Mouse (Mus musculus): Measurements from ENCODE around the gene Ankrd39. TPM values are rescaled to one million over a fixed set of nuclear protein-coding genes. Genes with fewer than 3 reads are reported as not detected.

The Ankrd39 gene
- polyA plus RNA-seq, 1 experiment from 2014 or later, result 27.3 TPM

DNA sequence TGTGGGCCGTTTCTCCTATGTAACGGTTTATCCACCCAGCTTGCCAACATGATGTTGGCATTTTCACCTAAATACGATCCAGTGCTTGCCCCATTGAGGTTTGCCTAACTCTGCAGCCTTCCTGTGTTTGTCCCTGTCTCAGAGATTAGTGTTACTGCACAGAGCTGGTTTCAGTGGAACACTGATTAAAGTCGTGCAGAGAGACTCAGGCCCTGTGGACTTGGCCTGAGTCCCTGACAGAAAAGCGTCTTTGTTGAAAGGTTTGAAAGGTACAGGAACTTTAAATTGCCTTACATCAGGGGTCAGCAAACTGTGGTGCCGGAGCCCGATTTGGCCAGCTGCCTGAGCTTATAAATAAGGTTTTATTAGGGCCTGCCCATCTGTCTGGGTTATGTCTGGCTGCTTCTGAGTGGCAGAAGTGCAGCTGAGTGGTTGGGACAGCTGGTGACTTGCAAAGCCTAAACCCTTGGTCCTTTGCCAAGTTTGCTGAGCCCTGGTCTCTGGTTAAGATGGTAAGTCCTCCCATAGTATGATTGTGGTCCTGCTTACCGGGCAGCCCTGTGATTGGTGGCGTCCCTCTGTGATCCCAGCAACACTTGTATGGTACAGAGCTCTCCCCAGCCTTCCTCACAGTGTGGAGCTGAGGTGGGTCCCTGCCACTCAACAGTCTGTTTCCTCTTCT is 23.8 kb downstream of the Ankrd39 start:
- Histone ChIP-seq H3K4me2 (no peak overlapping the region), H3K4me1 (peaks cover 2% of the 10 kb centered on the region; the same call in 1 of the 2 replicates), H3K27me3 (no peaks in the 10 kb centered on the region), H3K4me3 (no peak overlapping the region), H3K9me3 (no peaks in the 10 kb centered on the region), H3K27ac (no peak overlapping the region), H3K36me3 (peaks cover 87% of the 10 kb centered on the region), H3K9ac (no peak overlapping the region)
- 77% methylated on average over 9 of the region's 9 CpGs for WGBS
- no peak for ATAC-seq (ENCODE audit: insufficient number of reproducible peaks, insufficient read depth, low FRiP score, low TSS enrichment, low read depth)

DNA sequence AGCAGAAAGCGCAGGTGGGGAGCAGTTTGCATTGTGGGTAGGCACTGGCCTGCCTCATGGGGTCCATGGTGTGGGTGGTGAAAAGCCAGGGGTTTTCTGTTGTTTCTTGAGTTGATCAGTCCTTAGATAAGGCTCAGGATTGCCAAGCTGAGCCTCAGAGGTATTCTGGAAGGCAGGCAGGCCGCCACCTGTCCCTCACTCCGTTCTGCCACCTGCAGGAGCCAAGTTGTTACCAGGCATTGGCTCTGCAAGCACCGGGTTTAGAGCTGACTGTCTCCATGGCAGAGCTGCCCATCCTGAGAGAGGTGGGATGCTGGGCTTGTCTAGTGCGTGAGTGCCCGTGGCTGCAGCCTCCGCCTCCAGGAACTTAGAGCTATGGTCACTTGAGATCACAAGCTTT is 25.0 kb downstream of the Ankrd39 start:
- H3K9ac ChIP-seq, result no peak overlapping the region
- no peaks in the 10 kb centered on the region for H3K27me3 ChIP-seq
- 90% methylated on average over 7 of the region's 7 CpGs for WGBS
- H3K36me3 ChIP-seq, result peaks cover 96% of the 10 kb centered on the region
- H3K4me3 ChIP-seq, result no peak overlapping the region
- H3K27ac ChIP-seq, result no peak overlapping the region
- ATAC-seq (ENCODE audit: insufficient number of reproducible peaks, insufficient read depth, low FRiP score, low TSS enrichment, low read depth), result no peak
- no peaks in the 10 kb centered on the region for H3K4me1 ChIP-seq
- H3K9me3 ChIP-seq, result no peaks in the 10 kb centered on the region
- no peak overlapping the region for H3K4me2 ChIP-seq

DNA sequence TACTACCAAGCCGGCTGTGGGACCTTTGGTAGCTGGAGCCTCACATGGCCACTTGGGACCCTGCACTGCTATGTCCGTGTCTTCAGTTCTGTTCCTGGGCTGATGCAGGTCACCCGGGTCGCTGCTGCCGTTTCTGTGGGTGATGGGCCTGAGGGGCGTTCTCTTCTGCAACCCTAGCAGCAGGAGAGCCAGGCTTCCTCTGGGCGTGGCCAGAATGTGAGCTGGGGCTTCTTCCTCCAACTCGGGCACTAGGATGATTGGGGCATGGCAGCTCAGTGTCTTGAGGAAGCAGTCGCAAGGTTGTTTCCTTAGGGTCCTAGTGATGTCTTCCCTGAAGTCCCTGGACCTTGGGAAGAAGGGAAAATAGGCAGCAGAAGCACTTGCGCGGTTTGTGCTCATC is 27.6 kb downstream of the Ankrd39 start:
- Histone ChIP-seq H3K9ac (no peak overlapping the region), H3K27me3 (no peaks in the 10 kb centered on the region), H3K9me3 (no peaks in the 10 kb centered on the region), H3K27ac (no peak overlapping the region), H3K4me1 (peaks cover 13% of the 10 kb centered on the region), H3K4me2 (no peak overlapping the region), H3K36me3 (peaks cover 82% of the 10 kb centered on the region), H3K4me3 (no peak overlapping the region)
- ATAC-seq (ENCODE audit: insufficient number of reproducible peaks, insufficient read depth, low FRiP score, low TSS enrichment, low read depth), result no peak
- 83% methylated on average over 11 of the region's 11 CpGs for WGBS

DNA sequence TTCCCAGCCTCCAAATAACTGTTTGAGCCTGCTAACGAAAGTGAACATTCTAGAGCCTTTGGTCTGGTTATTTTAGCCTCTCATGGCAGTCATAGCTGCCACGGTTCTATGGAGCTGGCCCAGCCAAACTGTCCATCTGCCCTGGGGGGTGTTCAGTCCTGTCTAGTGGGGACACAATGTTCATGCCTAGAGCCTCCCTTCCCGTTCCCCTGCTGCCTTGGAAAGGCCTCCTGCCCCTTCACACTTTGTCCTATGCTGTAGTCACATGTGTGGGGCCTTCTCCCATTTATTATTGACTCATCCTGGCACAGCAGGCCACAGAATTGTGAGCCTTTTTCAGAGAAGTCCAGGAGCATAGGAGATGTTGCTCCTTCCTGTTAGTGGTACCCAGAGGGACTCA is 29.0 kb downstream of the Ankrd39 start:
- Histone ChIP-seq H3K9me3 (no peaks in the 10 kb centered on the region), H3K4me3 (no peak overlapping the region), H3K27me3 (no peaks in the 10 kb centered on the region), H3K4me2 (no peak overlapping the region), H3K4me1 (peaks cover 27% of the 10 kb centered on the region), H3K36me3 (peaks cover 74% of the 10 kb centered on the region), H3K27ac (no peak overlapping the region), H3K9ac (peak overlapping the region; percentile 46; the same call in 1 of the 2 replicates)
- WGBS, result 76% methylated on average over 3 of the region's 3 CpGs
- no peak for ATAC-seq (ENCODE audit: insufficient number of reproducible peaks, insufficient read depth, low FRiP score, low TSS enrichment, low read depth)

DNA sequence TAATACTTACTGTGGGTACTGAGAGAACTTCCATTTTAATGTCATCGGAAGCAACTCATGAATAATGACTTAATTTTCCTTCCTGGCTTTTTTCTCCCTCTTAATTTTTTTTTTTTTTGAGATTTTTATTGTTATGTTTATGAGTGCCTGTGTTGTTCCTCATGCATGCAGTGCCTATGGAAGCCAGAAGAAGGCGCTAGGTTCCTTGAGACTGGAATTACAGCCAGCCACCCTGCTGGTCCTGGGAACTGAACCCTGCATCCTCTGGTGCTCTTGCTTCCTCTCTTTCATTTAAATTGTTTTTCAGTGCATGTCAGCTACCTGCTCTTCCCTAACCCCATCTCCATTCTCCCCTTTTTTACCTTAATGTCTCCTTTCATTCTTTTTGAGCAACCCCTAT is 33.5 kb downstream of the Ankrd39 start:
- Histone ChIP-seq H3K4me3 (peak overlapping the region; percentile 75), H3K27me3 (no peaks in the 10 kb centered on the region), H3K4me2 (peak overlapping the region; percentile 96), H3K27ac (no peak overlapping the region), H3K4me1 (peaks cover 33% of the 10 kb centered on the region), H3K9ac (no peak overlapping the region), H3K36me3 (peaks cover 28% of the 10 kb centered on the region), H3K9me3 (no peaks in the 10 kb centered on the region)
- 52% methylated on average over 2 of the region's 2 CpGs for WGBS
- ATAC-seq (ENCODE audit: insufficient number of reproducible peaks, insufficient read depth, low FRiP score, low TSS enrichment, low read depth), result no peak

DNA sequence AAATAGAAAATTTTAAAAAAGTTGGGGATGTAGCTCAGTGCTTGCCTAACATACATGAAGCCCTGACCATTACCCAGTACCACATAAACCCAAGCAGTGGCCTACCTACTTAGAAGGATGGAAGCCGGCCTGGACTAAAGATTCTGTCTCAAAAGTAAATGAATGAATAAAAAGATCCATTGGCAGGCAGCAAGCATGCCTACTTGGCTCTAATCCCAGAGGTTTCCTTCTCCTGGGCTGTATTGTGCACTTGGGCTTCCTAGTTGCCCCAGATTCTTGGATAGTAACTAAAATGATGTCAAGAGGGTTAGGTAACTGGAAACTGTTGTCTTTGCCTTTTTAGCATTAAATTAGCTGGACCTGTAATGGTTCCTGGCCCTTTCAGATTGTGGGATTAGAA is 33.9 kb downstream of the Ankrd39 start:
- H3K27me3 ChIP-seq, result no peaks in the 10 kb centered on the region
- peak overlapping the region; percentile 75 for H3K4me3 ChIP-seq
- ATAC-seq (ENCODE audit: insufficient number of reproducible peaks, insufficient read depth, low FRiP score, low TSS enrichment, low read depth), result no peak

DNA sequence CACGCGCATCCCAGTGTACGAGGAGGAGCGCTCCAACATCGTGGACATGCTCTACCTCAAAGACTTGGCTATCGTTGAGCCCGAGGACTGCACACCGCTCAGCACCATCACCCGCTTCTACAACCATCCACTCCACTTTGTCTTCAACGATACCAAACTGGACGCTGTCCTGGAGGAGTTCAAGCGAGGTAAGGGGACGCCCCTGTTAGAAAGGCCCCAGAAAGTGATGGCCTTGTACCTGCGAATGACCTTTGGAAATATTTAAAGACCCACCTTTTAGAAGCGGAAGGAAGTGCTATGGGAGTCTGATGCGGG is 34.3 kb downstream of the Ankrd39 start:
- Histone ChIP-seq H3K36me3 (peaks cover 23% of the 10 kb centered on the region), H3K9me3 (no peaks in the 10 kb centered on the region), H3K9ac (peak overlapping the region; percentile 87), H3K27ac (peak overlapping the region; percentile 99; the same call in 1 of the 2 replicates), H3K4me2 (peak overlapping the region; percentile 96), H3K27me3 (no peaks in the 10 kb centered on the region), H3K4me1 (peaks cover 33% of the 10 kb centered on the region), H3K4me3 (peak overlapping the region; percentile 75)
- WGBS, result under 1% methylated on average over 16 of the region's 16 CpGs
- no peak for ATAC-seq (ENCODE audit: insufficient number of reproducible peaks, insufficient read depth, low FRiP score, low TSS enrichment, low read depth)

More for the DNA sequence above, 33.9 kb downstream of the Ankrd39 start:
- H3K4me2 ChIP-seq, result peak overlapping the region; percentile 96
- H3K27ac ChIP-seq, result no peak overlapping the region
- H3K4me1 ChIP-seq, result peaks cover 33% of the 10 kb centered on the region
- H3K9ac ChIP-seq, result peak overlapping the region; percentile 87
- 7% methylated on average over 1 of the region's 1 CpGs for WGBS
- no peaks in the 10 kb centered on the region for H3K9me3 ChIP-seq
- H3K36me3 ChIP-seq, result peaks cover 24% of the 10 kb centered on the region

DNA sequence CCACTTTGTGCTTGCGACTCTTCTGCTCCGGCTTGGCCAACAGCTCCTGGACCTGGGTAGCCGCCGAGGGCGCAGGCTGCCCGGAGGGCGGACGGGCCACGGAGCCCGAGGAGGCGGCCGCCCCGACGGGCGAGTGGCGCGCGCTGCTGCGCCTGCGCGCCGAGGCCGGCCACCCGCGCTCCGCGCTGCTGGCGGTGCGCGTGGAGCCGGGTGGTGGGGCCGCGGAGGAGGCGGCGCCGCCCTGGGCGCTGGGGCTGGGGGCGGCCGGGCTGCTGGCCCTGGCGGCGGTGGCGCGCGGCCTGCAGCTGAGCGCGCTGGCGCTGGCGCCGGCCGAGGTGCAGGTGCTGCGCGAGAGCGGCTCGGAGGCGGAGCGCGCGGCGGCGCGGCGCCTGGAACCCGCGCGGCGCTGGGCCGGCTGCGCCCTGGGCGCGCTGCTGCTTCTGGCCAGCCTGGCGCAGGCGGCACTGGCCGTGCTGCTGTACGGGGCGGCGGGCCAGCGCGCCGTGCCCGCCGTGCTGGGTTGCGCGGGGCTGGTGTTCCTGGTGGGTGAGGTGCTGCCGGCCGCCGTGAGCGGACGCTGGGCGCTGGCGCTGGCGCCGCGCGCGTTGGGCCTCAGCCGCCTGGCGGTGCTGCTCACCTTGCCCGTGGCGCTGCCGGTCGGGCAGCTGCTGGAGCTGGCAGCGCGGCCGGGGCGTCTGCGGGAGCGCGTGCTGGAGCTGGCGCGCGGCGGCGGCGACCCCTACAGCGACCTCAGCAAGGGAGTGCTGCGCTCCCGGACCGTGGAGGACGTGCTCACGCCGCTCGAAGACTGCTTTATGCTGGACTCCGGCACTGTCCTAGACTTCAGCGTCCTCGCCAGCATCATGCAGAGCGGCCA is 34.9 kb downstream of the Ankrd39 start:
- Histone ChIP-seq H3K27ac (peak overlapping the region; percentile 99), H3K4me3 (peak overlapping the region; percentile 75), H3K36me3 (peaks cover 25% of the 10 kb centered on the region), H3K9ac (peak overlapping the region; percentile 87), H3K9me3 (no peaks in the 10 kb centered on the region), H3K4me1 (peaks cover 33% of the 10 kb centered on the region), H3K27me3 (no peaks in the 10 kb centered on the region), H3K4me2 (peak overlapping the region; percentile 96)
- ATAC-seq (ENCODE audit: insufficient number of reproducible peaks, insufficient read depth, low FRiP score, low TSS enrichment, low read depth), result peak; percentile 48
- WGBS, result under 1% methylated on average over 111 of the region's 126 CpGs

DNA sequence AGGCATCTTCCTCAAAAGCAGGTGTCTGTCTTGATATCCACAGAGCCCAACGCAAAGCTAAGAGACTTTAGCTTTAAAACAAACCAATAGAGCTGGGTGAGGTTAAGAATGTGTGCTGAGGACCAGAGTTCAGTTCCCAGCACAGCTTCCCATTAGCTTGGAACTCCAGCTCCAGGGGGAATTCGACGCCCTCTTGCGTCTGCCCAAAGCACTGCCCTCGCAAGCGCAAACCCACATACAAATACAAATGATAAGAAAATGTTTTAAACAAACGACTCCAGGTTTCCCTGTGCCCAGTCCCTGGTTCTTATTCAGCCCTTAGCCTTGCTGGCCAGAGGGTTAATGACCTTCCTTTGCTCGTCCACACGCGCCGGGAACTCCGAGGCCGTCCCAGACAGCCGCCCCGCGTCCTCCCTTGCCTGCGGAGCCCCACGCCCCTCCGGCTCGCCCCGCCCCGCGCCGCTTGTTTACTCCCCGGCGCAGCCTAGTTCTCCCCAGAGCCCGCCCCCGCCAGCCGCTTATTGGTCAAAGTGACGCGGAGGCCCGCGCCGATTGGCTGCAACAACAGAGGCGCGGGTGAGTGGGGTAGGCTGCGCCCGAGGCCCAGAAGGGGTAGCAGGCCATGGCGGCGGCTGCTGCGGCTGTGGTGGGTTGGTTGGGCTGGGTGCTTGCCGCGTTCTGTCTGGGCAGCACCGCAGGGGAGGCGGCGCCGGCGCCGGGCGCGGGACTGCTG is 35.8 kb downstream of the Ankrd39 start, which contains the start of gene Cnnm3:
Cnnm3 (plus strand) TSS at position 579 of the 733 bp plus-strand sequence.
- peak; percentile 95 for ATAC-seq (ENCODE audit: insufficient number of reproducible peaks, insufficient read depth, low FRiP score, low TSS enrichment, low read depth)
- 1% methylated on average over 51 of the region's 51 CpGs for WGBS

DNA sequence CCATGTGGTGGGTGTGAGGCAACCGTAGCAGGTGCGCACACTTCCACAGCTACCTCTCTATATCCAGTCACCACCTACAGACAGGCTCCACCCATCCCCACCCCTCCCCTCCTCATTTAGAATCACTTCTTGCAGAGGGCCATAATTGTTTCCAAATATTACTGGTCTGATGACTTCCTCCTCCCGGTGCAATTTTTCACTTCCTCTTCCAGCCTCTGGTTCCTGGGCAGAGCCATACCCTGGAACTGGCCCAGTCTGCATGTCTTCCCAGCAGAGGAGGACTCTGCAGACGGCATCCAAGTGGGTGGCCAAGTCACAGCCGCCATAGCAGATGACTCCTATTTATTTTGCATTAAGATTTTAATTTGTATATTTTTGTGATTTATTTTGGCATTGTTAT is 39.0 kb downstream of the Ankrd39 start:
- Histone ChIP-seq H3K4me1 (peaks cover 5% of the 10 kb centered on the region), H3K9ac (no peak overlapping the region), H3K4me2 (no peak overlapping the region), H3K36me3 (peaks cover 25% of the 10 kb centered on the region), H3K9me3 (no peaks in the 10 kb centered on the region), H3K27me3 (no peaks in the 10 kb centered on the region), H3K27ac (no peak overlapping the region), H3K4me3 (no peak overlapping the region)
- WGBS, result 80% methylated on average over 5 of the region's 5 CpGs
- no peak for ATAC-seq (ENCODE audit: insufficient number of reproducible peaks, insufficient read depth, low FRiP score, low TSS enrichment, low read depth)

More for the DNA sequence above, 35.8 kb downstream of the Ankrd39 start, which contains the start of gene Cnnm3:
- peaks cover 33% of the 10 kb centered on the region for H3K4me1 ChIP-seq
- H3K27ac ChIP-seq, result peak within 1 kb of the TSS; percentile 99
- H3K36me3 ChIP-seq, result peaks cover 23% of the 10 kb centered on the region
- H3K27me3 ChIP-seq, result no peaks in the 10 kb centered on the region
- H3K4me2 ChIP-seq, result peak within 1 kb of the TSS; percentile 96
- no peaks in the 10 kb centered on the region for H3K9me3 ChIP-seq
- H3K9ac ChIP-seq, result peak within 1 kb of the TSS; percentile 87
- H3K4me3 ChIP-seq, result peak within 1 kb of the TSS; percentile 75

DNA sequence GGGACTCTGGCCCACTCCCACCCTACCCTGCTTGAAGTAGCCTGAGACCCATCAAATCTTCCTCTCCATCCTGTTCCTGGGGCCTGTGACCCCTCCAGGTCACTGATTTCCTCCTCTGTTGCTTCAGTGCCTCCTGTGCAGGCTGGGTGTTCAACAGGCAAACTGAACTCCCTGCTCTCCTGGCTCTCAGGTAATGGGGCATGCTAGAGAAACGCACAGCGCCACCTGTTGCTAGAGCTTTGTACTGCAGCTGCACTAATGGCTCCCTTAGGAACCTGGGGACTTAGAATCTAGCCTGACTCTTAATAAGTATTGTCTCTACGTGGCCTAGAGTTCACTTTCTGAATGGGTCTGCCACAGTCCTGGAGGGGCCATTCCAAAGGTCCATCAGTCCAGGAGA is 46.0 kb downstream of the Ankrd39 start:
- H3K4me2 ChIP-seq, result no peak overlapping the region
- peaks cover 45% of the 10 kb centered on the region for H3K36me3 ChIP-seq
- WGBS, result 7% methylated on average over 3 of the region's 3 CpGs

More for the DNA sequence above, 46.0 kb downstream of the Ankrd39 start:
- Histone ChIP-seq H3K4me3 (no peak overlapping the region), H3K4me1 (no peaks in the 10 kb centered on the region), H3K27ac (no peak overlapping the region), H3K9ac (no peak overlapping the region), H3K9me3 (no peaks in the 10 kb centered on the region), H3K27me3 (no peaks in the 10 kb centered on the region)
- ATAC-seq (ENCODE audit: insufficient number of reproducible peaks, insufficient read depth, low FRiP score, low TSS enrichment, low read depth), result no peak

All from embryonic facial prominence, embryonic 13.5 days (tissue).